Mouse (Mus musculus) hindbrain, embryonic 13.5 days (tissue): Measurements from ENCODE around the gene Katna1. TPM values are rescaled to one million over a fixed set of nuclear protein-coding genes. Genes with fewer than 3 reads are reported as not detected.

Experiments
- ATAC-seq: fragments of 200-750 bp; cut with Nextera tagmentation; 2 replicates; pipeline ENCODE4 v1.8.0; 2017; ENCODE audit warnings: moderate TSS enrichment; ENCODE audit not compliant: low FRiP score
- H3K27ac ChIP-seq: fragments of 300-500 bp; sonication (generic); 2 replicates; pipeline ENCODE4 v1.5.1; 2015; ENCODE audit warnings: inconsistent platforms, mild to moderate bottlenecking, moderate library complexity
- H3K27me3 ChIP-seq: fragments of 300-500 bp; sonication (generic); 2 replicates; pipeline ENCODE4 v1.6.1; 2015; ENCODE audit warnings: mild to moderate bottlenecking, inconsistent platforms
- H3K36me3 ChIP-seq: fragments of 300-500 bp; sonication (generic); 2 replicates; pipeline ENCODE4 v1.6.1; 2015; ENCODE audit warnings: mild to moderate bottlenecking, inconsistent platforms
- H3K4me1 ChIP-seq: fragments of 300-500 bp; sonication (generic); replicated peaks from 2 replicates; pipeline ENCODE4 v1.6.1; 2015; ENCODE audit warnings: inconsistent platforms
- H3K4me2 ChIP-seq: fragments of 300-500 bp; sonication (generic); 2 replicates; pipeline ENCODE4 v1.6.1; 2015; ENCODE audit warnings: inconsistent platforms, mild to moderate bottlenecking, moderate library complexity
- H3K4me3 ChIP-seq: fragments of 300-500 bp; sonication (generic); 2 replicates; pipeline ENCODE4 v1.5.1; 2015; ENCODE audit warnings: mild to moderate bottlenecking, inconsistent platforms
- H3K9ac ChIP-seq: fragments of 300-500 bp; sonication (generic); 2 replicates; pipeline ENCODE4 v1.6.1; 2015; ENCODE audit warnings: mild to moderate bottlenecking, inconsistent platforms
- H3K9me3 ChIP-seq: fragments of 300-500 bp; sonication (generic); 2 replicates; pipeline ENCODE4 v1.6.1; 2016; ENCODE audit warnings: inconsistent platforms
- WGBS: fragments of 180-500 bp; shearing (Covaris S2); methylation state at CpG from one replicate; pipeline ENCODE4 v1.1.7; 2015; 5-methylcytosine and 5-hydroxymethylcytosine counted together
- polyA plus RNA-seq: library from polyadenylated mRNA; unstranded; fragments of >200 nt; fragmentation: Nextera tagmentation; extraction: Ambion mirVana; gene quantifications from 2 replicates; pipeline ENCODE4 v1.2.1, GENCODE M21; 2015

Gene Katna1
- polyA plus RNA-seq, 1 experiment from 2014 or later: 36.6 TPM

GRCm38 (mm10) chr10:7781214-7781613, 55.4 kb downstream of the Katna1 start:
- H3K36me3 ChIP-seq: peaks cover 14% of the 10 kb centered on the region
- no peak overlapping the region for H3K27ac ChIP-seq
- peak overlapping the region; percentile 87; the same call in 1 of the 2 replicates for H3K9ac ChIP-seq

DNA sequence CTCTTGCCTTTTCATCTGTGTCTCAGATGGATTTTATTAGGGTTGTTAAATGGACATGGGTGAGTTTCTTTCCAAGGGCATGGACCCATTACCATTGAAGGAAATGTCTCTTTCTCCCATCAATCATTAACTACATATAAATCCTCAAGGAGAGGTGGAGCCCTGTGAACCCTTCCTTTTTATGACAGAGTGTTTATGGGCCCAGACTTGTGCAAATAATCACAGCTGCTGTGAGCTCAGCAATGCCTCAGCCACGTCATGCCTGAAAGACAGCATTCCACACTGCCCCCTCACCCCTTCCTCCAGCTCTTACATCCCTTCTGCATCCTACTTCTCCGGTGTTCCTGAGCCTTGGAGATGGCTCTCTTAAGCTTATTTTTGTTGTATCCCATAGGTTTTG, 61.5 kb downstream of the Katna1 start:
- 51% methylated on average over 2 of the region's 2 CpGs for WGBS
- Histone ChIP-seq H3K27me3 (no peaks in the 10 kb centered on the region), H3K4me1 (peaks cover 9% of the 10 kb centered on the region), H3K4me3 (no peak overlapping the region), H3K9ac (no peak overlapping the region), H3K9me3 (no peaks in the 10 kb centered on the region), H3K27ac (no peak overlapping the region), H3K4me2 (no peak overlapping the region), H3K36me3 (peaks cover 17% of the 10 kb centered on the region)
- no peak for ATAC-seq

More at GRCm38 (mm10) chr10:7781214-7781613, 55.4 kb downstream of the Katna1 start:
- Histone ChIP-seq H3K9me3 (no peaks in the 10 kb centered on the region), H3K4me2 (peak overlapping the region; percentile 73), H3K4me3 (peak overlapping the region; percentile 92), H3K4me1 (peaks cover 10% of the 10 kb centered on the region; the same call in 1 of the 2 replicates), H3K27me3 (no peaks in the 10 kb centered on the region)
- no peak; the same call in 1 of the 2 replicates for ATAC-seq
- WGBS: 50% methylated on average over 3 of the region's 3 CpGs

- WGBS: 0% methylated on average over 10 of the region's 10 CpGs
- H3K36me3 ChIP-seq: peaks cover 29% of the 10 kb centered on the region
- ATAC-seq: peak; percentile 25; the same call in 1 of the 2 replicates
- no peaks in the 10 kb centered on the region for H3K27me3 ChIP-seq
- peak overlapping the region; percentile 82 for H3K9ac ChIP-seq
- peak overlapping the region; percentile 74 for H3K4me3 ChIP-seq
- H3K4me2 ChIP-seq: peak overlapping the region; percentile 61
- H3K9me3 ChIP-seq: no peaks in the 10 kb centered on the region
- H3K27ac ChIP-seq: peak overlapping the region; percentile 74
- peaks cover 24% of the 10 kb centered on the region for H3K4me1 ChIP-seq
Observed at GRCm38 (mm10) chr10:7792254-7792750, 66.5 kb downstream of the Katna1 start.

DNA sequence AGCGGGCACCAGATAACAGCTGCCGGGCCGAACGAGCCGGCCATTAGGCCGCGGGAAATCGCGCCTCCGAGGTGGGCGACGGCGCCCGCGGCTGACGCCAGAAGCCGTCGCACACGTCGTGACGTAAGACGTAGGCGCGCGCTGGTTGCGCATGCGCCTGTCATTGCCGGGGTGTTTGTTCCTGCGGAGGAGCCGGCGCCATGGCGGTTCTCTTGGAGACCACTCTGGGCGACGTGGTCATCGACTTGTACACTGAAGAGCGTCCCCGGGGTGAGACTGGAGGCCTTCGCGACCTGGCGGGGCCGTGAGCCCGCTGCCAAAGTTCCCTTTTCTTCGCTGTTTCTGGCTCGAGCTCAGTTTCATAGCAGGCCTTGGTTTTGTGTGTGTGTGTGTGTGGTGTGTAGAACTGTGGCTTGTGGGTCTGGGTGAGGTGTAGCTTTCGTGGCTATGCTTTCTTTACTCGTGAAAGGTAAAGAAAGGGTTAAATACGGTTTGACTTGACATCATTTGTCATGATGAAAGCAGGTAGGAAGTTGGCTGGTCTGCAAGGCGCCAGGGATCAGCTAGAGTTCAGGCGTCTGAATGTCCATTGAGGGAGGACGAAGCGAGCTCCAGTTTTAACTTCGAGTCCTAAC, 67.1 kb downstream of the Katna1 start, which contains the start of the genes Ginm1 and Ppil4:
Gene Ginm1 (minus strand): TSS at position 74 of the 635 bp plus-strand sequence.
Gene Ppil4 (plus strand): TSS at position 141 of the 635 bp plus-strand sequence.
- H3K27ac ChIP-seq: peak within 1 kb of the TSS; percentile 74
- under 1% methylated on average over 52 of the region's 52 CpGs for WGBS
- H3K9me3 ChIP-seq: no peaks in the 10 kb centered on the region
- ATAC-seq: peak; percentile 95
- peak within 1 kb of the TSS; percentile 82 for H3K9ac ChIP-seq
- H3K4me1 ChIP-seq: peaks cover 24% of the 10 kb centered on the region
- no peaks in the 10 kb centered on the region for H3K27me3 ChIP-seq
- H3K36me3 ChIP-seq: peaks cover 35% of the 10 kb centered on the region
- H3K4me2 ChIP-seq: peak within 1 kb of the TSS; percentile 83
- peak within 1 kb of the TSS; percentile 74 for H3K4me3 ChIP-seq

- Histone ChIP-seq H3K4me2 (no peak overlapping the region), H3K27me3 (no peaks in the 10 kb centered on the region), H3K9ac (no peak overlapping the region), H3K27ac (no peak overlapping the region), H3K9me3 (no peaks in the 10 kb centered on the region), H3K4me3 (no peak overlapping the region), H3K4me1 (no peaks in the 10 kb centered on the region), H3K36me3 (peaks cover 84% of the 10 kb centered on the region)
- 97% methylated on average over 3 of the region's 3 CpGs for WGBS
- no peak for ATAC-seq
Observed at GRCm38 (mm10) chr10:7801258-7801657, 75.5 kb downstream of the Katna1 start.

- Histone ChIP-seq H3K9me3 (no peaks in the 10 kb centered on the region), H3K36me3 (peaks cover 78% of the 10 kb centered on the region), H3K27ac (no peak overlapping the region), H3K27me3 (no peaks in the 10 kb centered on the region), H3K4me1 (no peaks in the 10 kb centered on the region), H3K9ac (no peak overlapping the region), H3K4me3 (no peak overlapping the region), H3K4me2 (no peak overlapping the region)
- 94% methylated on average over 2 of the region's 2 CpGs for WGBS
- ATAC-seq: no peak
Observed at GRCm38 (mm10) chr10:7802519-7803140, 76.8 kb downstream of the Katna1 start.

- no peak overlapping the region for H3K4me3 ChIP-seq
Observed at GRCm38 (mm10) chr10:7809937-7810336, 84.1 kb downstream of the Katna1 start.

More at GRCm38 (mm10) chr10:7809937-7810336, 84.1 kb downstream of the Katna1 start:
- no peak overlapping the region for H3K27ac ChIP-seq
- ATAC-seq: no peak
- H3K27me3 ChIP-seq: no peaks in the 10 kb centered on the region
- no peaks in the 10 kb centered on the region for H3K9me3 ChIP-seq
- no peak overlapping the region for H3K9ac ChIP-seq
- 52% methylated on average over 2 of the region's 2 CpGs for WGBS
- H3K36me3 ChIP-seq: peaks cover 64% of the 10 kb centered on the region
- H3K4me2 ChIP-seq: no peak overlapping the region
- no peaks in the 10 kb centered on the region for H3K4me1 ChIP-seq

Other genes with a start within 250 kb of the Katna1 start
- 23.4 and 23.6 TPM in 2 replicates for gene Lrp11, start 136.2 kb upstream of the Katna1 start, polyA plus RNA-seq
- gene Nup43, start 58.5 kb upstream of the Katna1 start, polyA plus RNA-seq: 35.8 and 38.2 TPM in 2 replicates
- 166 and 171 TPM in 2 replicates for gene Pcmt1, start 44.9 kb upstream of the Katna1 start, polyA plus RNA-seq
- gene Lats1, start 44.8 kb upstream of the Katna1 start, polyA plus RNA-seq: 10.4 and 10.8 TPM in 2 replicates
- 49.3 and 54.5 TPM in 2 replicates for gene Ginm1, start 66.8 kb downstream of the Katna1 start, polyA plus RNA-seq
- gene Ppil4, start 66.9 kb downstream of the Katna1 start, polyA plus RNA-seq: 49.1 and 49.7 TPM in 2 replicates
- gene Zc3h12d, start 106.5 kb downstream of the Katna1 start, polyA plus RNA-seq: 0.18 TPM in 2 replicates
- 14.6 and 15.6 TPM in 2 replicates for gene Tab2, start 230.2 kb downstream of the Katna1 start, polyA plus RNA-seq